Mouse (Mus musculus) ES-E14 (cell line): ENCODE measurements around the gene Fsd2.

Source experiments
- HCFC1 ChIP-seq: IDR thresholded peaks from 2 replicates; pipeline ENCODE4 v1.6.1; 2012; ENCODE audit warnings: low read length, inconsistent platforms, borderline replicate concordance; ENCODE audit not compliant: insufficient read depth
- MAFK ChIP-seq: IDR thresholded peaks from 2 replicates; pipeline ENCODE4 v1.6.1; 2014; ENCODE audit warnings: mild to moderate bottlenecking, low read depth, low read length, inconsistent platforms; ENCODE audit not compliant: insufficient read depth
- ZC3H11A ChIP-seq: IDR thresholded peaks from 2 replicates; pipeline ENCODE4 v1.6.1; 2012; ENCODE audit warnings: low read depth, mild to moderate bottlenecking, inconsistent platforms, low read length, borderline replicate concordance

- TF ChIP-seq MAFK (no peak), ZC3H11A (no peak), HCFC1 (no peak)
Observed at GRCm38 (mm10) chr7:81553589-81553988, 13.2 kb downstream of the Fsd2 start.
